Mouse (Mus musculus) gastrocnemius, postnatal 10 days (tissue): ENCODE results near the gene Srrm2. TPM values are rescaled to one million over a fixed set of nuclear protein-coding genes. Genes with fewer than 3 reads are reported as not detected.

Experiments used
- DNase-seq: peaks from one replicate; pipeline ENCODE4 v3.0.0; 2021; ENCODE audit warnings: mixed read lengths
- total RNA-seq, 2 experiments: library from RNA; stranded (reverse); gene quantifications; 2 replicates each; pipeline ENCODE4 v1.2.3; 2021

Srrm2 gene
- total RNA-seq, 2 experiments from 2014 or later = 177 to 255 TPM

- no peak for DNase-seq
These were observed 14.2 kb downstream of the Srrm2 start for GRCm38 (mm10) chr17:23804426-23805085.

- DNase-seq = peak; percentile 20
These were observed 16.5 kb downstream of the Srrm2 start for GRCm38 (mm10) chr17:23806867-23807266.

GRCm38 (mm10) chr17:23807918-23808317 is 17.6 kb downstream of the Srrm2 start:
- no peak for DNase-seq

GRCm38 (mm10) chr17:23815641-23816040 is 25.3 kb downstream of the Srrm2 start:
- DNase-seq = no peak

GRCm38 (mm10) chr17:23818579-23818978 is 28.2 kb downstream of the Srrm2 start:
- DNase-seq = no peak

- no peak for DNase-seq
These were observed 28.9 kb downstream of the Srrm2 start for GRCm38 (mm10) chr17:23819235-23819634.

GRCm38 (mm10) chr17:23820731-23821130 is 30.4 kb downstream of the Srrm2 start:
- no peak for DNase-seq

- no peak for DNase-seq
These were observed 31.8 kb downstream of the Srrm2 start for GRCm38 (mm10) chr17:23822094-23822493.

GRCm38 (mm10) chr17:23823018-23823417 is 32.7 kb downstream of the Srrm2 start:
- no peak for DNase-seq

GRCm38 (mm10) chr17:23823614-23824013 is 33.3 kb downstream of the Srrm2 start:
- no peak for DNase-seq

GRCm38 (mm10) chr17:23825591-23825990 is 35.3 kb downstream of the Srrm2 start:
- no peak for DNase-seq

GRCm38 (mm10) chr17:23828271-23829001 is 38.1 kb downstream of the Srrm2 start:
- peak; percentile 47 for DNase-seq

- DNase-seq = peak; percentile 81
These were observed 38.8 kb downstream of the Srrm2 start, which contains the start of gene Elob for GRCm38 (mm10) chr17:23829064-23829619. Elob (minus strand) TSS chr17:23829136.

GRCm38 (mm10) chr17:23831201-23831600 is 40.9 kb downstream of the Srrm2 start:
- DNase-seq = no peak

- DNase-seq = no peak
These were observed 45.8 kb downstream of the Srrm2 start, which contains the start of gene Prss33 for GRCm38 (mm10) chr17:23836006-23836575. Prss33 (minus strand) TSS chr17:23836056.

- peak; percentile 61 for DNase-seq
These were observed 50.8 kb downstream of the Srrm2 start for GRCm38 (mm10) chr17:23841145-23841544.

GRCm38 (mm10) chr17:23843141-23843811 is 52.9 kb downstream of the Srrm2 start:
- DNase-seq = no peak

- peak; percentile 68 for DNase-seq
These were observed 53.5 kb downstream of the Srrm2 start, which contains the start of the genes Prss32 and Prss41 for GRCm38 (mm10) chr17:23843812-23844273. Prss32 (plus strand) TSS chr17:23843855. Prss41 (minus strand) TSS chr17:23844172.

- no peak for DNase-seq
These were observed 59.7 kb downstream of the Srrm2 start for GRCm38 (mm10) chr17:23850028-23850427.

- DNase-seq = peak; percentile 72
These were observed 60.8 kb downstream of the Srrm2 start for GRCm38 (mm10) chr17:23850853-23851749.

- peak; percentile 67 for DNase-seq
These were observed 63.0 kb downstream of the Srrm2 start for GRCm38 (mm10) chr17:23853292-23853691.
